Mouse (Mus musculus): Measurements from ENCODE around the gene Zdhhc19. TPM values are rescaled to one million over a fixed set of nuclear protein-coding genes. Genes with fewer than 3 reads are reported as not detected.
"Not testable (repeated sequence)": the region's sequence is repeated elsewhere in the genome, so short reads cannot be mapped to it uniquely, and the experiment has no call there.

Zdhhc19 gene
- polyA plus RNA-seq, 3 experiments from 2014 or later, result 0.32 TPM; not detected in 2

GRCm38 (mm10) chr16:32487234-32488111, 8.6 kb upstream of the Zdhhc19 start, which contains the start of gene Slc51a:
Slc51a (minus strand) TSS chr16:32487879.
- no peak for ATAC-seq

- ATAC-seq, result no peak
These were observed 7.1 kb upstream of the Zdhhc19 start for GRCm38 (mm10) chr16:32488939-32489338.

GRCm38 (mm10) chr16:32494371-32494770, 1.7 kb upstream of the Zdhhc19 start:
- ATAC-seq, result not testable (repeated sequence)

- no peak for ATAC-seq
These were observed 2.9 kb downstream of the Zdhhc19 start for GRCm38 (mm10) chr16:32498996-32499395.

- no peak for ATAC-seq
These were observed 3.5 kb downstream of the Zdhhc19 start for GRCm38 (mm10) chr16:32499430-32500037.

- no peak for ATAC-seq
These were observed 5.4 kb downstream of the Zdhhc19 start for GRCm38 (mm10) chr16:32501459-32501858.

GRCm38 (mm10) chr16:32502621-32503335, 6.7 kb downstream of the Zdhhc19 start:
- no peak for ATAC-seq

- ATAC-seq, result no peak
These were observed 7.6 kb downstream of the Zdhhc19 start for GRCm38 (mm10) chr16:32503633-32504032.

GRCm38 (mm10) chr16:32506298-32506697, 10.2 kb downstream of the Zdhhc19 start:
- ATAC-seq, result no peak

- ATAC-seq, result no peak
These were observed 10.8 kb downstream of the Zdhhc19 start for GRCm38 (mm10) chr16:32506868-32507267.

- ATAC-seq, result peak; percentile 54
These were observed 11.3 kb downstream of the Zdhhc19 start for GRCm38 (mm10) chr16:32507407-32507806.

- no peak for ATAC-seq
These were observed 12.0 kb downstream of the Zdhhc19 start for GRCm38 (mm10) chr16:32508035-32508434.

- no peak for ATAC-seq
These were observed 12.5 kb downstream of the Zdhhc19 start for GRCm38 (mm10) chr16:32508506-32509065.

GRCm38 (mm10) chr16:32509066-32509942, 13.2 kb downstream of the Zdhhc19 start:
- no peak for ATAC-seq

GRCm38 (mm10) chr16:32510399-32511337, 14.6 kb downstream of the Zdhhc19 start:
- ATAC-seq, result no peak

- ATAC-seq, result no peak
These were observed 15.3 kb downstream of the Zdhhc19 start for GRCm38 (mm10) chr16:32511338-32511734.

- no peak for ATAC-seq
These were observed 15.9 kb downstream of the Zdhhc19 start for GRCm38 (mm10) chr16:32511827-32512490.

- no peak for ATAC-seq
These were observed 16.9 kb downstream of the Zdhhc19 start for GRCm38 (mm10) chr16:32512921-32513320.

- ATAC-seq, result no peak
These were observed 17.3 kb downstream of the Zdhhc19 start for GRCm38 (mm10) chr16:32513401-32513800.

GRCm38 (mm10) chr16:32513948-32514347, 17.9 kb downstream of the Zdhhc19 start:
- ATAC-seq, result no peak
